Mouse (Mus musculus) cortical plate, adult 2 months (tissue): ENCODE data around the gene Gpx6.

Experiments used
- CTCF ChIP-seq: fragments of 200-500 bp; IDR thresholded peaks from 2 replicates; pipeline ENCODE4 v1.5.1; 2011; ENCODE audit warnings: mild to moderate bottlenecking, control low read depth, low read length; ENCODE audit not compliant: insufficient read depth; ENCODE audit errors: extremely low read depth
- POLR2A ChIP-seq: fragments of 200-500 bp; IDR thresholded peaks from 2 replicates; pipeline ENCODE4 v1.6.1; 2011; ENCODE audit warnings: mild to moderate bottlenecking, low read length, control low read depth; ENCODE audit not compliant: insufficient read depth; ENCODE audit errors: extremely low read depth

DNA sequence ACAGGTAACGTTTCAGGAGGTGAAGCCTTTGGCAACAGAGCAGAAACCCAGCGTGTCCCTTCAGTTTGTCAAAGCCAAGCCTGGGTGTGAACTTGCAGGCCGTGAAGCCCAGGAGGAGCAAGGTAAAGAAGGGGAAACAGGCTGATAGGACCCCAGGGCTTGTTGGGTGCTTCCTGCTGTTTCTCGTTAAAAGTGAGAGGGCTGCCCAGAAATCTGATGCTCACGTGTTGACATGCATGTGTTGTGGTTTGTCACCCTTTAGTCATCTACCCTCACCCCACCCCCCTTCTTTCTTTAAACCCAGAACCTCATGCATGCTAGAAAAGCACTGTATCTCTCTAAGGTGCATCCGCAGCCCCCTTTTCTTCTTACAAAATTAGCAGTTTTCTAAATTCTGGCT is 54.7 kb downstream of the Gpx6 start:
- TF ChIP-seq CTCF: no peak
- no peak for TF ChIP-seq POLR2A
